1 mouse cellular context compared by ENCODE assay signal in the genomic region with DNA sequence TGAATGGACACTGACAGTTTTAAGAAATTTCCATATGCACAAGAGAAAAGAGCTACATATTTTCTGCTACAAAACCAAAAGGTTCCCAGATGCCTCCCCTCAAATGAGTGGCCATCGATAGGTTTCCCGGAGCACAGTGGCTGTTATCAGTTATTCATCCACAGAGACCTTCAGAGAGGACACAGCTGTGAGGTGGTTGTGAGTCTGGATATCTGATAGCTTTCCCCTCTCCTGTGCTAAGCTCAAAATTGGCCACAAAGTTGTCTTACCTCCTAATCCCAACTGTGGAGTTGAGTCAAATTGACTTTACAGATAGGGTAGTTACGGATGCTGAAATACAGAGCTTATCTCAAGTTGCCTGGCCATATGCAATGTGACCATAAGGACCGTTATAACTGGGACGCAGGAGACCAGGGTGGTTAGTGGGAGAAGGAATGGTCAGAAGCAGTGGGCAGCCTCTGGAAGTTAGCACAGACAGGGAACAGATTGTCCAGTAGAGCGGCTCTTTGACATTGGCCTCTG.
A peak's percentile ranks its signal among the peaks of the same experiment; 100 is the strongest.
TF ChIP-seq lines count a peak whose summit lies in the region.

No protein-coding gene starts in this region.

TF ChIP-seq in MEL, 35 proteins besides CTCF, POLR2A, EP300 and RAD21 (continued from another document):
- no peak for TF ChIP-seq MAFK (IDR thresholded peaks at IDR 0.05; ENCODE audit: borderline replicate concordance, low read depth, low read length)
- no peak; the same call in 1 of the 2 replicates for TF ChIP-seq JUND (IDR thresholded peaks at IDR 0.05; ENCODE audit: low read depth, low read length)
- 0 out of 2 replicates have a peak, but pooled peaks have one; percentile 17 for TF ChIP-seq BHLHE40 (IDR thresholded peaks at IDR 0.05; ENCODE audit: borderline replicate concordance, low read depth, low read length)
